Mouse (Mus musculus) C2C12 (cell line): ENCODE measurements around the gene Map3k11. TPM values are rescaled to one million over a fixed set of nuclear protein-coding genes. Genes with fewer than 3 reads are reported as not detected.

Experiments used
- H3K27me3 ChIP-seq: one replicate; pipeline ENCODE4 v1.6.1; 2011; ENCODE audit not compliant: control insufficient read depth, insufficient read depth, insufficient read length
- H3K36me3 ChIP-seq: one replicate; pipeline ENCODE4 v1.6.1; 2011; ENCODE audit not compliant: control insufficient read depth, insufficient read depth
- H3K4me3 ChIP-seq: one replicate; pipeline ENCODE4 v1.5.1; 2011; ENCODE audit warnings: mild to moderate bottlenecking, control low read depth; ENCODE audit not compliant: poor library complexity, insufficient read depth, severe bottlenecking
- H3K79me2 ChIP-seq: one replicate; pipeline ENCODE4 v1.6.1; 2011; ENCODE audit not compliant: control insufficient read depth, insufficient read depth
- H3K79me3 ChIP-seq: one replicate; pipeline ENCODE4 v1.6.1; 2011; ENCODE audit warnings: low read depth, control low read depth
- H3ac ChIP-seq: one replicate; pipeline ENCODE3; 2011; ENCODE audit warnings: low read depth; ENCODE audit not compliant: control insufficient read depth, insufficient read length
- CEBPB ChIP-seq: IDR thresholded peaks from one replicate; pipeline ENCODE4 v1.6.1; 2011; ENCODE audit warnings: low read depth, mild to moderate bottlenecking, control low read depth, moderate library complexity
- CTCF ChIP-seq: IDR thresholded peaks from one replicate; pipeline ENCODE4 v1.5.1; 2011; ENCODE audit not compliant: control insufficient read depth, insufficient read depth, insufficient read length
- FOSL1 ChIP-seq: IDR thresholded peaks from one replicate; pipeline ENCODE4 v1.8.0; 2011; ENCODE audit warnings: mild to moderate bottlenecking, low read length; ENCODE audit not compliant: poor library complexity, insufficient read depth, severe bottlenecking
- MAX ChIP-seq: IDR thresholded peaks from one replicate; pipeline ENCODE4 v1.6.1; 2011; ENCODE audit warnings: mild to moderate bottlenecking, control low read depth
- MYOD1 ChIP-seq: IDR thresholded peaks from one replicate; pipeline ENCODE4 v1.6.1; 2011; ENCODE audit warnings: low read depth; ENCODE audit not compliant: control insufficient read depth, insufficient read length
- MYOG ChIP-seq: IDR thresholded peaks from one replicate; pipeline ENCODE4 v1.6.1; 2011; ENCODE audit not compliant: control insufficient read depth, insufficient read length; ENCODE audit errors: extremely low read depth
- USF1 ChIP-seq: IDR thresholded peaks from one replicate; pipeline ENCODE4 v1.6.1; 2011; ENCODE audit warnings: low read depth, mild to moderate bottlenecking, control low read depth, moderate library complexity
- microRNA-seq: library from miRNA; unstranded; fragments of <30 nt; microRNA quantifications from one replicate; pipeline ENCODE4, GENCODE M21; 2019; ENCODE audit warnings: borderline microRNAs expressed
- polyA plus RNA-seq: library from polyadenylated mRNA; unstranded; fragments of >200 nt; fragmentation: generic; extraction: Trizol; gene quantifications from one replicate; pipeline ENCODE4 v1.2.1, GENCODE M21; 2012; ENCODE audit warnings: missing spikeins

Map3k11 gene
- polyA plus RNA-seq, 1 experiment: 24.2 TPM

DNA sequence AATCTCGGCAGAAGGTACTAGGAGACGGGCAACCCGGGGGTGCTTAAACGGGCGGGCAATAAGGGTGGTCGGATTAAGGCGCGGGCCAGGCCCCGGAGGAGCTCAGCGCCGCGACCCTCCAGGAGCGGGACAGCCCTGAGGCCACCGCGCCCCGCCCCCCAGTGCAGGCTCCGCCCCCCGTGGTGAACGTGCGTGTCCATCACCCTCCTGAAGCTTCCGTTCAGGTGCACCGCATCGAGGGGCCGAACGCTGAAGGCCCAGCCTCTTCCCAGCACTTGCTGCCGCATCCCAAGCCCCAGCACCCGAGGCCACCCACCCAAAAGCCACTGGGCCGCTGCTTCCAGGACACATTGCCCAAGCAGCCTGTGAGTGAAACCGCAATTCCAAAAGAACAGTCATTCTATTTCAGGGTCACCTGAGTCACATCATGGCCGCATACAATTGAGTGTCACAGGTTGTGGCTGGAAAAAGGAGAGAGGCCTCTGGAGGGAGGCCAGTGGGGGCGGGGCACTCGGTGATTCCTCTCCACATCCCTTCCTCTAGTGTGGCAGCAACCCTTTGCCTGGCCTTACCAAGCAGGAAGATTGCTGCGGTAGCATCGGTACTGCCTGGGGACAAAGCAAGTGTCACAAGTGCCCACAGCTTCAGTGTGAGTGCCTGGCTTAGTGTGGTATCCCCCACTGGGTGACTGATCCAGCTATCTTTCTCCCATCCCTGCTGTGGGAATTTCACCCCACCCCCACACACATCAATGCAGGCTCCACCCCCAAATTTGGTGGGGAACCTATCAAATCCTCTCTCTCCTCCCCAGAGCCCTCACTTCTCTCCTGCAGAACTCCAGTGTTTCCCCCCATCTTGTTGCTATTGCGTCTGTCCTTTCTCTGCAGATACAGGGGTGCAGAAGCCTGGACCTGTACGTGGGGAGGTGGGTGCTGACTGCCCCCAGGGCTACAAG lies 57.5 kb downstream of the Map3k11 start:
- H3K4me3 ChIP-seq: no peak overlapping the region
- H3K79me3 ChIP-seq: peaks cover 29% of the 10 kb centered on the region
- H3K79me2 ChIP-seq: peaks cover 52% of the 10 kb centered on the region
- TF ChIP-seq MAX (no peak), CEBPB (no peak), MYOD1 (no peak), USF1 (no peak), FOSL1 (no peak), MYOG (no peak), CTCF (no peak)
- H3K36me3 ChIP-seq: peaks cover 36% of the 10 kb centered on the region
- H3K27me3 ChIP-seq: no peaks in the 10 kb centered on the region
- H3ac ChIP-seq: no peak overlapping the region

DNA sequence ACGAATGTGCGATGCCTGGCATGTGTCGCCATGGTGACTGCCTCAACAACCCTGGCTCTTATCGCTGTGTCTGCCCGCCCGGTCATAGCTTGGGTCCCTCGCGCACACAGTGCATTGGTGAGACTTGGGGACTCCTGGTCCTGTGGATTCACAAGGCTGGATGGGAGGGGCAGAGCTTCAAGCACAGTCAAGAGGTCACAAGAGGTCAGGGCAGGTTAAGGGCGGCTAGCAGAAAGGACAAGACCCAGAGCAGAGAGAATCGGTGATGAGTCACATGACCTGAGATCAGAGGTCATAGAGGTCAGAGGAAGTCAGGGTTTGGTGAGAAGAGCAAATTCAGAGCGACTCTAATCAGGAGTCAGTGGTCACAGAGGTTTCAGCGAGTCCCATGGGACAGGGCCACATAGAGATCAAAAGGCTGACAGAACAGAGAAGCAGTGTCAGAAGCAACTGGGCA lies 58.4 kb downstream of the Map3k11 start:
- H3K79me2 ChIP-seq: peaks cover 44% of the 10 kb centered on the region
- H3K27me3 ChIP-seq: no peaks in the 10 kb centered on the region

DNA sequence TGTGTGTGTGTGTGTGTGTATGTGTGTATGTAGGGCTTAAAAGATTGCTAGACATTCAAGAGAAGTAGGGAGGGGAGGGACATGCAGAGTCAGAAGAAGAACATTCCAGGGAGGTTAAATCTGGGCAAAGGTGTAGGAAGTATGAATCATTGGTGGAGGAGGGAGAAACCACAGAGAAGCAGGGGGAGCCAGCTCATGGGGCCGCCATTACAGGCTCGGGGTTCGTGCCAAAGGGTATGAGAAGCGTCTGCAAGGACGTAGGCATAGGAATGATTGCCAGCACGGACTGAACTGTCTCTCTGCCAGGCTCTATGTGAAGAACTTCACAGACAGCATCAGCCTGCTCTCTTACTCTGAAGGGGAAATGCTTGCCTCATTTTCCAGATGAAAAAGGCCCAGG lies 60.9 kb downstream of the Map3k11 start:
- H3K79me2 ChIP-seq: peaks cover 23% of the 10 kb centered on the region
- peaks cover 67% of the 10 kb centered on the region for H3K36me3 ChIP-seq
- TF ChIP-seq FOSL1 (peak; percentile 25), USF1 (no peak)
- H3K79me3 ChIP-seq: peaks cover 14% of the 10 kb centered on the region
- H3ac ChIP-seq: no peak overlapping the region
- no peak overlapping the region for H3K4me3 ChIP-seq
- H3K27me3 ChIP-seq: no peaks in the 10 kb centered on the region

More for the DNA sequence above, 58.4 kb downstream of the Map3k11 start:
- Histone ChIP-seq H3ac (no peak overlapping the region), H3K79me3 (peaks cover 26% of the 10 kb centered on the region), H3K4me3 (no peak overlapping the region), H3K36me3 (peaks cover 44% of the 10 kb centered on the region)
- TF ChIP-seq MAX (no peak), FOSL1 (no peak), CEBPB (no peak), MYOD1 (no peak), USF1 (peak; percentile 26), MYOG (no peak)

DNA sequence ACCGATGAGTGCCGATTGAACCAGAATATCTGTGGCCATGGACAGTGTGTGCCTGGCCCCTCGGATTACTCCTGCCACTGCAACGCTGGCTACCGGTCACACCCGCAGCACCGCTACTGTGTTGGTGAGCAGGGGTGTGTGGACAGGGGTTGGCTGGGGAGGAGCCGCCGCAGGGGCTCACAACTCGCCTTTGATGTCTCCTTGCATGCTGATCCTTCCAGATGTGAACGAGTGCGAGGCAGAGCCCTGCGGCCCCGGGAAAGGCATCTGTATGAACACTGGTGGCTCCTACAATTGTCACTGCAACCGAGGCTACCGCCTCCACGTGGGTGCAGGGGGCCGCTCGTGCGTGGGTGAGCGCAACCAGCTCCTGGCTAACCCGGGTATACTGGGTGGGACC lies 62.4 kb downstream of the Map3k11 start:
- H3K4me3 ChIP-seq: no peak overlapping the region
- peaks cover 4% of the 10 kb centered on the region for H3K79me3 ChIP-seq
- peaks cover 62% of the 10 kb centered on the region for H3K36me3 ChIP-seq
- peaks cover 8% of the 10 kb centered on the region for H3K79me2 ChIP-seq
- H3K27me3 ChIP-seq: no peaks in the 10 kb centered on the region
- H3ac ChIP-seq: no peak overlapping the region
- TF ChIP-seq FOSL1 (no peak), MYOG (no peak), CEBPB (no peak), CTCF (no peak)

DNA sequence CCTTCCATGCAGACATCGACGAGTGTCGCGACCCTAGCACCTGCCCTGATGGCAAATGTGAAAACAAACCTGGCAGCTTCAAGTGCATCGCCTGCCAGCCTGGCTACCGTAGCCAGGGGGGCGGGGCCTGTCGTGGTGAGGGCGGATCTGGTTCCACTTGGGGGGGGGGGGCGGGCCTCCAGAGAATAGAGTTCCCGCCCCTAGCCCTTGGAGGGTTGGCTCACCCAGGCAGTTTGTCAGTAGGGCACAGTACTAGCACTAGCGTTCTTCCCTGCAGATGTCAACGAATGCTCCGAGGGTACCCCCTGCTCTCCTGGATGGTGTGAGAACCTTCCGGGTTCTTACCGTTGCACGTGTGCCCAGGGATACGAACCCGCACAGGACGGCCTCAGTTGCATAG lies 63.2 kb downstream of the Map3k11 start:
- peaks cover 60% of the 10 kb centered on the region for H3K36me3 ChIP-seq

More for the DNA sequence above, 63.2 kb downstream of the Map3k11 start:
- Histone ChIP-seq H3ac (no peak overlapping the region), H3K79me2 (no peaks in the 10 kb centered on the region), H3K4me3 (no peak overlapping the region), H3K79me3 (no peaks in the 10 kb centered on the region), H3K27me3 (no peaks in the 10 kb centered on the region)
- no peak for TF ChIP-seq MAX
- TF ChIP-seq MYOG: no peak
- no peak for TF ChIP-seq CTCF
- no peak for TF ChIP-seq CEBPB
- no peak for TF ChIP-seq MYOD1
- TF ChIP-seq USF1: no peak
- TF ChIP-seq FOSL1: no peak

Small RNAs within 50 kb of the gene (microRNA-seq; reads per million reads assigned to microRNA genes)
- 0.36 reads per million for gene Mir6987

Other genes with a start within 250 kb of the Map3k11 start
- 146 TPM for gene Fosl1, start 241.2 kb upstream of the Map3k11 start, polyA plus RNA-seq
- 30.5 TPM for gene Ccdc85b, start 230.8 kb upstream of the Map3k11 start, polyA plus RNA-seq
- gene Fibp, start 228.1 kb upstream of the Map3k11 start, polyA plus RNA-seq: 83.7 TPM
- 4.8 TPM for gene Ctsw, start 220.2 kb upstream of the Map3k11 start, polyA plus RNA-seq
- 177 TPM for gene Efemp2, start 214.8 kb upstream of the Map3k11 start, polyA plus RNA-seq
- gene Mus81, start 200.3 kb upstream of the Map3k11 start, polyA plus RNA-seq: 50.3 TPM
- gene Cfl1, start 198.3 kb upstream of the Map3k11 start, polyA plus RNA-seq: 2,315 TPM
- 0.15 TPM for gene 1700020D05Rik, start 185.0 kb upstream of the Map3k11 start, polyA plus RNA-seq
- gene Snx32, start 178.2 kb upstream of the Map3k11 start, polyA plus RNA-seq: 1.1 TPM
- not detected for gene Ovol1, start 128.1 kb upstream of the Map3k11 start, polyA plus RNA-seq
- gene Ap5b1, start 120.7 kb upstream of the Map3k11 start, polyA plus RNA-seq: 3.9 TPM
- gene Rnaseh2c, start 86.9 kb upstream of the Map3k11 start, polyA plus RNA-seq: 77.8 TPM
- gene Kat5, start 78.5 kb upstream of the Map3k11 start, polyA plus RNA-seq: 48.4 TPM
- gene Rela, start 51.3 kb upstream of the Map3k11 start, polyA plus RNA-seq: 56.5 TPM
- 22.9 TPM for gene Sipa1, start 25.0 kb upstream of the Map3k11 start, polyA plus RNA-seq
- 28.0 TPM for gene Pcnx3, start 166 bp downstream of the Map3k11 start, polyA plus RNA-seq
- 0.19 TPM for gene Kcnk7, start 15.6 kb downstream of the Map3k11 start, polyA plus RNA-seq
- 62.1 TPM for gene Ehbp1l1, start 37.6 kb downstream of the Map3k11 start, polyA plus RNA-seq
- 129 TPM for gene Fam89b, start 40.9 kb downstream of the Map3k11 start, polyA plus RNA-seq
- 128 TPM for gene Ltbp3, start 52.2 kb downstream of the Map3k11 start, polyA plus RNA-seq
- gene Scyl1, start 82.7 kb downstream of the Map3k11 start, polyA plus RNA-seq: 69.6 TPM
- gene Frmd8, start 186.5 kb downstream of the Map3k11 start, polyA plus RNA-seq: 44.1 TPM
- 5.5 TPM for gene Slc25a45, start 189.1 kb downstream of the Map3k11 start, polyA plus RNA-seq
- gene Tigd3, start 205.4 kb downstream of the Map3k11 start, polyA plus RNA-seq: 1.0 TPM
- 69.3 TPM for gene Dpf2, start 224.3 kb downstream of the Map3k11 start, polyA plus RNA-seq
- gene Cdc42ep2, start 236.1 kb downstream of the Map3k11 start, polyA plus RNA-seq: 3.6 TPM